Mouse (Mus musculus): ENCODE data around the gene BC051142.
A peak's percentile ranks its signal among the peaks of the same experiment; 100 is the strongest.
"Not testable (repeated sequence)": the region's sequence is repeated elsewhere in the genome, so short reads cannot be mapped to it uniquely, and the experiment has no call there.

BC051142 gene

GRCm38 (mm10) chr17:34398058-34398710 lies 436 bp upstream of the BC051142 start:
- peak in 1 of 2 experiments; percentile 31 for DNase-seq (ENCODE audit: low spot score in 2 of 2)

- no peak for DNase-seq (ENCODE audit: low spot score in 2 of 2)
Measured at GRCm38 (mm10) chr17:34399394-34399715, 735 bp downstream of the BC051142 start.

DNA sequence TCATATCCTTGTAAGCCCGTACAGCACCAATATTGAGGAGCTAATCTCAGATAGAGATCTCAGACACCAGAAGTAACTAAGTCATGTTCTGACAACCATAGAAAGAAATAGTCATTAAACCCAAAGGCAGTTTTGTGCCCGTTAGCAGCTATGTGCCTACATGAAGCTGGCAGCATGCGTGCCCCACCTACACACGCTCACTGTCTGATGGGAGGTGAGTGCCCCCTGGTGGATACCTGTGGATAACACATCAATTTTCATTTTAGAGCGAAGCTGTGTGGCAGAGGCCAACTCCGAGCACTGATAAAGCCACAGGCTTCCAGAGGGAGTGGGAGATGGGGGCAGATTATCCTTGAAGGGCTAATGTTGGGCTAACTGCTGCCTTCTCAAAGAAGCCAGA lies 12.5 kb downstream of the BC051142 start:
- peak; percentile 40 to 69 for DNase-seq (ENCODE audit: low spot score in 2 of 2)

GRCm38 (mm10) chr17:34420014-34420413 lies 21.4 kb downstream of the BC051142 start:
- no peak for DNase-seq (ENCODE audit: low spot score in 2 of 2)

- DNase-seq (ENCODE audit: low spot score in 2 of 2): no peak
Measured at GRCm38 (mm10) chr17:34427597-34427996, 29.0 kb downstream of the BC051142 start.

- no peak for DNase-seq (ENCODE audit: low spot score in 2 of 2)
Measured at GRCm38 (mm10) chr17:34437120-34437519, 38.5 kb downstream of the BC051142 start.

GRCm38 (mm10) chr17:34437606-34438005 lies 39.0 kb downstream of the BC051142 start:
- no peak for DNase-seq (ENCODE audit: low spot score in 2 of 2)

DNA sequence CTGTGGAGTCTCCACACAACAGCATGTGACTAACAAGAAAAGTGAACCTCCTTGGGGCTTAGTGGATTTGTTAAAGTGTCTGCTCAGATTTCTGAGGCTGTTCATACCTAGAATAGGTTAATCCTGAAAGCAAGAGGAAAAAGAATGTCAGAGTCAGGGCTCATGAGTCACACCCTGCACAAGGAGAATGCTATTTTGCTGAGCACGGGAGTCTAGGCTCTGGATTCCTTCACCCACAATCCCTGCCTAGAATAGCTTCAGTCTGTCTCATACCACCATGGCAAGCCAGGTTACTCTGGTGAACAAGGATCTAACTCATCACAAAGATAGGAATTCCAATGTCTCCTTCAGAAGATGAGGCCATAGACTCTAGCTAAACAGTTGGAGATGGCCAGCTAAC lies 40.0 kb downstream of the BC051142 start:
- no peak for DNase-seq (ENCODE audit: low spot score in 2 of 2)

DNA sequence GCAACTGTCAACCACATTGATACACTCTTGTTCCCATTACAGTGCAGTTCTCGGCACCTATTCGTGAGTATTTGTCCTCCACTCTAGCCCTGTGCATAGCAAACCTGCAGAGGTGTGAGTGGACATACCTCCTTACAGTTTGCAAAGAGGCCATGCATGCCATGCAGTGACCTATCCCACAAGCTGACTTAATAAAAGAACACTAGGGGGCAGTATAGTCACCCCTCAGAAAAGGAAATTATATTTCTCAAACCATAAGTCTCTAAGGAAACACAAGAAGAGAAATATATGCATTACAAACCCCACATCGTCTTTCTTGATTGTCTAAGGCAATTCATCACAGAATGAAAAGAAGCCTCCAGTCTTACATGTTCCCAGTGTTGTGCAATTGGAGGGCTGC lies 41.2 kb downstream of the BC051142 start:
- no peak for DNase-seq (ENCODE audit: low spot score in 2 of 2)

GRCm38 (mm10) chr17:34441990-34442389 lies 43.4 kb downstream of the BC051142 start:
- no peak for DNase-seq (ENCODE audit: low spot score in 2 of 2)

GRCm38 (mm10) chr17:34448473-34449041 lies 49.9 kb downstream of the BC051142 start:
- DNase-seq (ENCODE audit: low spot score in 2 of 2): no peak

DNA sequence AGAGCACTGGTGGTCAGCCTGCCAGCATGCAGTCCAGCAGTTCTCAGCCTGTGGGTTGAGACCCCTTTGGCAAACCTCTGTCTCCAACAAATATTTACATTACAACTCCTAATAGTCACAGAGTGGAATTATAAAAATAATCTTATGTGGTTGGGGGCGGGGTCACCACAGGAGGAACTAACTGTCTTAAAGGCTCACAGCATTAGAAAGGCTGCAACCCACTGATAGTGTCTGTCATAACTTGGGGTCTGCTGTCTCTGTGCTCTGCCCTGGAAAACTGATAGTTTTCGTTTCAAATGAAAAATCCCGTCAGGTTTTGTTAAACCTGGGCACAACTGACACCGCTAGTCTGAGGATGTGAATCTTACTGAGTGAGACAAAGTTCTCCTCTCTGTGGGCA lies 59.0 kb downstream of the BC051142 start:
- no peak for DNase-seq (ENCODE audit: low spot score in 2 of 2)

DNA sequence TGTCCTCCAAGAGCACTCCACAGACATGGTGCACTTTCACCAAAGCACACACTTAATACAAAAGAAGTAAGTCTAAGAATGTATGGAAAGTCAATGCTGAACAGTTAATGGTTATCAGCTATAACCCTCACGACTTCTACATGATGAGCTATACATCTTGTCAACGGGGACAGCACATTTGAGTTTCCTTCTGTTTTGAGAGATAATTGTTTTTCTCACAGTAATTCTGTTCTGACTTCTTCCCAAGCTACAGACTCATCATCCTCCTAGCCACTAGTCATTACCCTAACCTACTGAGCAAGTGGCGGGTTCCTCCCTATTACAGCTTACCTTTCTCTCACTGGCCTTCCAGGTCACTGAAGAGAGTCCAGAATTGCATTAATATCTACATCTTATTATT lies 60.6 kb downstream of the BC051142 start:
- DNase-seq (ENCODE audit: low spot score in 2 of 2): no peak

DNA sequence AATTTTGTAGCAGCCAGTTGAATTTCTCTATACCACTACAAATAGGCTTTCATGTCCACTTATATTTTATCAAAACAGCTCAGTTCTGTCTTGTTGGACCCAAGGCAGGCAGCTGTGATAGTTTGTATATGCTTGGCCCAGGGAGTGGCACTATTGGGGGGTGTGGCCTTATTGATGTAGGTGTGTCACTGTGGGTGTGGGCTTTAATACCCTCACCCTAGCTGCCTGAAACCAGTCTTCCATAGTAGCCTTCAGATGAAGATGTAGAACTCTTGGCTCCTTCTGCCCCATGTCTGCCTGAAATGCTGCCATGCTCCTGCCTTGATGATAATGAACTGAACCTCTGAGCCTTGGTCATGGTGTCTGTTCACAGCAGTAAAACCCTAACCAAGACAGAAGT lies 67.3 kb downstream of the BC051142 start:
- DNase-seq (ENCODE audit: low spot score in 2 of 2): not testable (repeated sequence)

DNA sequence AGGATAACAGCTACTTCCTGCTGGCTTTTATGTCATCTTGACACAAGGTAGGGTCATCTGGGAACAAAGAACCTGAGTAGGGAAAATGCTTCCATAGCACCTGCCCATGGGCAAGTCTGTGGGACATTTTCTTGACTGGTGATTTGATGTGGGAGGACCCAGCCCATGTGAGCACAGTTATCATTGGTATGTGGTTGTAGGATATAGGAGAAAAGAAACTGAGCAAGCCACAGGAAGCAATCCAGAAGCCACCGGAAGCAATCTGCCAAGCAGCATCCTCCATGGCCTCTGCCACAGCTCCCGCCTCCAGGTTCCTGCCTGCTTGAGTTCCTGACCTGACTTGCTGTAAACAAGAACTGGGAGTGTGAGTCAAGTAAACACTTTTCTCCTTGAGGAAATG lies 71.9 kb downstream of the BC051142 start:
- DNase-seq (ENCODE audit: low spot score in 2 of 2): no peak

DNA sequence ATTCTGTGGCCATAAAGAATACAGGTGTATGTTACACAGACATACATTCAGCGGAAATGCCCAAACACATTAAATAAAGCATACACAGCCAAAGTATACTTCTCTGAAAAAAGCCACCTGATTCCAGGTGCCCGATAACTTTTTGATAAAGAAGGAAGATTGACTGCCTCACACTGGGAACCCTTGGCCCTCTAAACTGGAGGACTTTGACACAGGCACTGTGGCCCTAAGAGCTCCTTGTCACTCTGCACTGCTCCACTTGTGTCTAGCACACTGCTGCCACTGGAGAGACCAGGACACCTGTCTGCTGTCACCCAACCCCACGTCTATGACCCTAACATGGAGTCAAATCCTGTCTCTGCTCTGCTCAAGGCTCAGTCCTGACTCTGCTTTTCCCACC lies 76.4 kb downstream of the BC051142 start:
- DNase-seq (ENCODE audit: low spot score in 2 of 2): no peak

- no peak for DNase-seq (ENCODE audit: low spot score in 2 of 2)
Measured at GRCm38 (mm10) chr17:34476427-34476826, 77.8 kb downstream of the BC051142 start.

GRCm38 (mm10) chr17:34477238-34478013 lies 78.8 kb downstream of the BC051142 start, which contains the start of gene Btnl4:
Gene Btnl4 (minus strand): TSS chr17:34477318.
- DNase-seq (ENCODE audit: low spot score in 2 of 2): not testable (repeated sequence)

GRCm38 (mm10) chr17:34492796-34493195 lies 94.2 kb downstream of the BC051142 start:
- no peak for DNase-seq (ENCODE audit: low spot score in 2 of 2)

DNA sequence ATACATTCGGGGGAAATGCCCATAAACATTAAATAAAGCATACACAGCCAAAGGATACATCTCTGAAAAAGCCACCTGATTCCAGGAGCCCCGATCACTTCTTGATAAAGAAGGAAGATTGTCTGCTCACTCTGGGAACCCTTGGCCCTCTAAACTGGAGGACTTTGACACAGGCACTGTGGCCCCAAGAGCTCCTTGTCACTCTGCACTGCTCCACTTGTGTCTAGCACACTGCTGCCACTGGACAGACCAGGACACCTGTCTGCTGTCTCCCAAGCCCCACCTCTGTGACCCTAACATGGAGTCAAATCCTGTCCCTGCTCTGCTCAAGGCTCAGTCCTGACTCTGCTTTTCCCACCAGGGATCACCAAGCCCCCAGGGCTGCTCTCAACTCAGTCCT lies 96.5 kb downstream of the BC051142 start:
- DNase-seq (ENCODE audit: low spot score in 2 of 2): not testable (repeated sequence)

- DNase-seq (ENCODE audit: low spot score in 2 of 2): no peak
Measured at GRCm38 (mm10) chr17:34496539-34496938, 97.9 kb downstream of the BC051142 start.

DNA sequence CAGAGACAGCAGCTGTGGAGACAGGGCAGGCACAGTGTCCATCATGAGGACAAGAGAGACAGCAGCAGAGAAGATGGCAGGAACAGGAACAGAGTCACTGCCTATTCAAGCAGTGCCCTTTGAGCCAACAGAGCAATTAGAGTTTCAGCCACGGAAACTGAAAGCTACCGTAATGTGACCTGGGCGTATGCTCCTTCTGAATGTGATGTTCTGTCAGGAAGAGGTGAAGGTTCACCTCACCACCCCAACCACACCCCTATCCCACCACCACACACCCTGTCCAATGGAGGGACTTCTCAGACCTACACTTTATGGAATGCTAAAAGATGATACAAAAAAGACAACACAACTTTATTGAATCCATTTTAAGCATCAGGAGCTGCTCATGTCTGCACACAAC lies 98.7 kb downstream of the BC051142 start:
- DNase-seq (ENCODE audit: low spot score in 2 of 2): not testable (repeated sequence)

- not testable (repeated sequence) for DNase-seq (ENCODE audit: low spot score in 2 of 2)
Measured at GRCm38 (mm10) chr17:34497726-34498125, 99.1 kb downstream of the BC051142 start.
